Mouse (Mus musculus) G1E (cell line): ENCODE results near the gene Grcc10.

Experiments used
- CTCF ChIP-seq: IDR thresholded peaks from 2 replicates; pipeline ENCODE4 v1.5.1; 2012; ENCODE audit warnings: low read depth, low read length, inconsistent platforms, mixed read lengths
- POLR2AphosphoS5 ChIP-seq: IDR thresholded peaks from 2 replicates; pipeline ENCODE4 v1.6.1; 2012; ENCODE audit warnings: low read depth, low read length, inconsistent platforms; ENCODE audit not compliant: insufficient replicate concordance

DNA sequence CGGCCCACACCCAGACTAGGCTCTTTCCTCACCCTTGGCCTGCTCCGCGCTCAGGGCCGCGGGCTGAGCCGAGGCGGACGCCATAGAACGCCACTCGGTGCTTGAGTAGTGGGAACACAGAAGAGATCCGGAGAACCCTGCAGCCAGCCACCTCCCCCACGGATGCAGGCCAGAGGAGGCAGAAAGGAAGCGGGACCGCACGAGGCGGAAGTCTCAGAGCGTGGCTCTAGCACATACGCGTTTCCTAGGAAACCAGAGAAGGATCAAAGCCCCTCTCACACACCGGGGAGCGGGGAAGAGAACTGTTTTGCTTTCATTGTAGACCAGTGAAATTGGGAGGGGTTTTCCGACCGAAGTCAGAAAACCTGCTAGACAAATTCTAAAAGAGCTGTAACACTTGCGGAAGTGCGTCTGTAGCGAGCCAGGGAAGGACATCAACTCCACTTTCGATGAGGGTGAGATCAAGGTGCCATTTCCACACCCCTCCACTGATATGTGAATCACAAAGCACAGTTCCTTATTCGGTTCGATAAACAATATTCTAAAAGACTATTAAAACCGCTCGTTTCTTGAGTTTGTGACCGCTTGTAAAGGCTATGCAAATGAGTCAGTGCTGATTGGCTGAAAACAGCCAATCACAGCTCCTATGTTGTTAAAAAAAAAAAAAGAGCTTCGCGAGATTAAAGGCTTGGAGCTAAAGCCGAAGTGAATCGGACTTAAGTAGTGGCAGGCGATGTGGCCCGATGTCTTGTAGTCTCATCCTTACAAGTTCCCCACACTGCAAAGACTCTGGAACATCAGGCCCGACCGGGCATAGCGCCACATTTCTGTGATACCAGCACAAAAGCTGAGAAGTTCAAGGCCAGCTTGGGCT, at the start of gene Grcc10:
- TF ChIP-seq CTCF: no peak
- peak; percentile 67; the same call in 1 of the 2 replicates for TF ChIP-seq POLR2AphosphoS5
